Mouse (Mus musculus): ENCODE results near the gene Osgep.
"Not testable (repeated sequence)": the region's sequence is repeated elsewhere in the genome, so short reads cannot be mapped to it uniquely, and the experiment has no call there.

The Osgep gene

GRCm38 (mm10) chr14:50930754-50931492 is 6.2 kb upstream of the Osgep start, which contains the start of the genes Pip4p1 and Pnp:
Gene Pip4p1, minus strand, starts transcription at chr14:50930856.
Gene Pnp, plus strand, starts transcription at chr14:50931082.
- peak; percentile 100 for DNase-seq

- no peak for DNase-seq
These were observed 5.7 kb upstream of the Osgep start for GRCm38 (mm10) chr14:50930377-50930753.

GRCm38 (mm10) chr14:50929951-50930350 is 5.3 kb upstream of the Osgep start:
- no peak for DNase-seq

- no peak for DNase-seq
These were observed 2.7 kb upstream of the Osgep start for GRCm38 (mm10) chr14:50927366-50927765.

- peak; percentile 29 for DNase-seq
These were observed 623 bp upstream of the Osgep start for GRCm38 (mm10) chr14:50925111-50925920.

GRCm38 (mm10) chr14:50923437-50923836 is 1.3 kb downstream of the Osgep start:
- DNase-seq, result not testable (repeated sequence)

GRCm38 (mm10) chr14:50911356-50911755 is 13.3 kb downstream of the Osgep start:
- no peak for DNase-seq

- no peak for DNase-seq
These were observed 16.6 kb downstream of the Osgep start for GRCm38 (mm10) chr14:50908126-50908525.

GRCm38 (mm10) chr14:50905327-50905726 is 19.4 kb downstream of the Osgep start:
- DNase-seq, result not testable (repeated sequence)

- no peak for DNase-seq
These were observed 19.9 kb downstream of the Osgep start for GRCm38 (mm10) chr14:50904828-50905129.

- DNase-seq, result peak; percentile 71
These were observed 20.5 kb downstream of the Osgep start for GRCm38 (mm10) chr14:50903973-50904827.

GRCm38 (mm10) chr14:50897992-50898391 is 26.7 kb downstream of the Osgep start:
- DNase-seq, result not testable (repeated sequence)

- peak; percentile 60 for DNase-seq
These were observed 27.3 kb downstream of the Osgep start, which contains the start of gene Klhl33 for GRCm38 (mm10) chr14:50897374-50897765. Gene Klhl33, minus strand, starts transcription at chr14:50897507.

GRCm38 (mm10) chr14:50896747-50897373 is 27.8 kb downstream of the Osgep start:
- DNase-seq, result no peak

GRCm38 (mm10) chr14:50895985-50896746 is 28.5 kb downstream of the Osgep start:
- DNase-seq, result peak; percentile 86

- peak; percentile 38 for DNase-seq
These were observed 29.3 kb downstream of the Osgep start for GRCm38 (mm10) chr14:50895407-50895806.

- peak; percentile 49 for DNase-seq
These were observed 31.9 kb downstream of the Osgep start for GRCm38 (mm10) chr14:50892541-50893459.

- no peak for DNase-seq
These were observed 32.6 kb downstream of the Osgep start for GRCm38 (mm10) chr14:50892091-50892490.

- DNase-seq, result no peak
These were observed 33.1 kb downstream of the Osgep start for GRCm38 (mm10) chr14:50891621-50892020.

- no peak for DNase-seq
These were observed 48.3 kb downstream of the Osgep start for GRCm38 (mm10) chr14:50876236-50876950.

Measured in cerebellum, adult 11-12 months (tissue).